Mouse (Mus musculus): ENCODE results near the gene Cep19. TPM values are rescaled to one million over a fixed set of nuclear protein-coding genes. Genes with fewer than 3 reads are reported as not detected.
A peak's percentile ranks its signal among the peaks of the same experiment; 100 is the strongest.

The Cep19 gene
- polyA plus RNA-seq, 1 experiment, result 13.0 TPM

- Histone ChIP-seq H3K9ac (ENCODE audit: low read depth, poor library complexity, severe bottlenecking) (no peak overlapping the region), H3K9me3 (replicated peaks; ENCODE audit: control insufficient read depth, insufficient read depth, low read length, poor library complexity, severe bottlenecking) (0 out of 2 replicates have a peak, but pooled peaks cover 3% of the 10 kb centered on the region), H3K27me3 (ENCODE audit: control insufficient read depth, insufficient read depth, low read length, poor library complexity, severe bottlenecking) (no peaks in the 10 kb centered on the region), H3K36me3 (ENCODE audit: control insufficient read depth, insufficient read depth, low read length, poor library complexity, severe bottlenecking) (peaks cover 5% of the 10 kb centered on the region; the same call in 1 of the 2 replicates), H3K27ac (ENCODE audit: insufficient read depth, low read length) (no peak overlapping the region), H3K4me1 (ENCODE audit: control insufficient read depth, insufficient read depth, low read length) (peaks cover 2% of the 10 kb centered on the region), H3K4me3 (ENCODE audit: low read depth, low read length) (no peak overlapping the region)
- TF ChIP-seq CTCF (IDR thresholded peaks at IDR 0.05; ENCODE audit: low read depth, low read length) (no peak), POLR2A (IDR thresholded peaks at IDR 0.05; ENCODE audit: insufficient read depth, low read length) (no peak), EP300 (IDR thresholded peaks at IDR 0.05; ENCODE audit: insufficient read depth, low read depth, low read length) (no peak)
Observed at GRCm38 (mm10) chr16:32108578-32108977, 9.0 kb downstream of the Cep19 start.

GRCm38 (mm10) chr16:32110951-32111699, 11.5 kb downstream of the Cep19 start:
- Histone ChIP-seq H3K9ac (ENCODE audit: low read depth, poor library complexity, severe bottlenecking) (no peak overlapping the region), H3K4me1 (ENCODE audit: control insufficient read depth, insufficient read depth, low read length) (peaks cover 4% of the 10 kb centered on the region), H3K9me3 (replicated peaks; ENCODE audit: control insufficient read depth, insufficient read depth, low read length, poor library complexity, severe bottlenecking) (no peaks in the 10 kb centered on the region), H3K4me3 (ENCODE audit: low read depth, low read length) (no peak overlapping the region), H3K27ac (ENCODE audit: insufficient read depth, low read length) (no peak overlapping the region), H3K27me3 (ENCODE audit: control insufficient read depth, insufficient read depth, low read length, poor library complexity, severe bottlenecking) (no peaks in the 10 kb centered on the region), H3K36me3 (ENCODE audit: control insufficient read depth, insufficient read depth, low read length, poor library complexity, severe bottlenecking) (peaks cover 5% of the 10 kb centered on the region; the same call in 1 of the 2 replicates)
- TF ChIP-seq EP300 (IDR thresholded peaks at IDR 0.05; ENCODE audit: insufficient read depth, low read depth, low read length), result no peak
- no peak for TF ChIP-seq POLR2A (IDR thresholded peaks at IDR 0.05; ENCODE audit: insufficient read depth, low read length)
- TF ChIP-seq CTCF (IDR thresholded peaks at IDR 0.05; ENCODE audit: low read depth, low read length), result no peak

- TF ChIP-seq CTCF (IDR thresholded peaks at IDR 0.05; ENCODE audit: low read depth, low read length), result no peak
- TF ChIP-seq POLR2A (IDR thresholded peaks at IDR 0.05; ENCODE audit: insufficient read depth, low read length), result no peak
- no peak for TF ChIP-seq EP300 (IDR thresholded peaks at IDR 0.05; ENCODE audit: insufficient read depth, low read depth, low read length)
- H3K27me3 ChIP-seq (ENCODE audit: control insufficient read depth, insufficient read depth, low read length, poor library complexity, severe bottlenecking), result no peaks in the 10 kb centered on the region
- no peaks in the 10 kb centered on the region for H3K36me3 ChIP-seq (ENCODE audit: control insufficient read depth, insufficient read depth, low read length, poor library complexity, severe bottlenecking)
- H3K9me3 ChIP-seq (replicated peaks; ENCODE audit: control insufficient read depth, insufficient read depth, low read length, poor library complexity, severe bottlenecking), result no peaks in the 10 kb centered on the region
- H3K4me1 ChIP-seq (ENCODE audit: control insufficient read depth, insufficient read depth, low read length), result peaks cover 4% of the 10 kb centered on the region
- peak overlapping the region; percentile 45 for H3K4me3 ChIP-seq (ENCODE audit: low read depth, low read length)
- peak overlapping the region; percentile 83 for H3K9ac ChIP-seq (ENCODE audit: low read depth, poor library complexity, severe bottlenecking)
- peak overlapping the region; percentile 78 for H3K27ac ChIP-seq (ENCODE audit: insufficient read depth, low read length)
Observed at GRCm38 (mm10) chr16:32113541-32114218, 14.1 kb downstream of the Cep19 start.

- Histone ChIP-seq H3K27me3 (ENCODE audit: control insufficient read depth, insufficient read depth, low read length, poor library complexity, severe bottlenecking) (no peaks in the 10 kb centered on the region), H3K9ac (ENCODE audit: low read depth, poor library complexity, severe bottlenecking) (peak overlapping the region; percentile 83; the same call in 1 of the 2 replicates), H3K9me3 (replicated peaks; ENCODE audit: control insufficient read depth, insufficient read depth, low read length, poor library complexity, severe bottlenecking) (no peaks in the 10 kb centered on the region), H3K36me3 (ENCODE audit: control insufficient read depth, insufficient read depth, low read length, poor library complexity, severe bottlenecking) (no peaks in the 10 kb centered on the region), H3K27ac (ENCODE audit: insufficient read depth, low read length) (no peak overlapping the region), H3K4me1 (ENCODE audit: control insufficient read depth, insufficient read depth, low read length) (peaks cover 4% of the 10 kb centered on the region), H3K4me3 (ENCODE audit: low read depth, low read length) (no peak overlapping the region)
- TF ChIP-seq EP300 (IDR thresholded peaks at IDR 0.05; ENCODE audit: insufficient read depth, low read depth, low read length) (no peak), POLR2A (IDR thresholded peaks at IDR 0.05; ENCODE audit: insufficient read depth, low read length) (no peak), CTCF (IDR thresholded peaks at IDR 0.05; ENCODE audit: low read depth, low read length) (no peak)
Observed at GRCm38 (mm10) chr16:32114406-32114805, 14.8 kb downstream of the Cep19 start.

GRCm38 (mm10) chr16:32114968-32115695, 15.5 kb downstream of the Cep19 start:
- no peaks in the 10 kb centered on the region for H3K36me3 ChIP-seq (ENCODE audit: control insufficient read depth, insufficient read depth, low read length, poor library complexity, severe bottlenecking)
- H3K4me1 ChIP-seq (ENCODE audit: control insufficient read depth, insufficient read depth, low read length), result peaks cover 4% of the 10 kb centered on the region
- H3K9ac ChIP-seq (ENCODE audit: low read depth, poor library complexity, severe bottlenecking), result no peak overlapping the region
- TF ChIP-seq EP300 (IDR thresholded peaks at IDR 0.05; ENCODE audit: insufficient read depth, low read depth, low read length) (no peak), CTCF (IDR thresholded peaks at IDR 0.05; ENCODE audit: low read depth, low read length) (peak; percentile 87)
- no peaks in the 10 kb centered on the region for H3K9me3 ChIP-seq (replicated peaks; ENCODE audit: control insufficient read depth, insufficient read depth, low read length, poor library complexity, severe bottlenecking)
- H3K4me3 ChIP-seq (ENCODE audit: low read depth, low read length), result no peak overlapping the region
- no peak overlapping the region for H3K27ac ChIP-seq (ENCODE audit: insufficient read depth, low read length)
- H3K27me3 ChIP-seq (ENCODE audit: control insufficient read depth, insufficient read depth, low read length, poor library complexity, severe bottlenecking), result no peaks in the 10 kb centered on the region
